Mouse (Mus musculus) hindbrain, embryonic 16.5 days (tissue): ENCODE measurements around the gene Erc1. TPM values are rescaled to one million over a fixed set of nuclear protein-coding genes. Genes with fewer than 3 reads are reported as not detected.

Source experiments
- ATAC-seq: fragments of 200-750 bp; cut with Nextera tagmentation; 2 replicates; pipeline ENCODE4 v1.8.0; 2017; ENCODE audit warnings: moderate TSS enrichment, moderate library complexity
- H3K27ac ChIP-seq: fragments of 300-500 bp; sonication (generic); 2 replicates; pipeline ENCODE4 v1.5.1; 2014; ENCODE audit warnings: low read depth, mild to moderate bottlenecking, control low read depth, low read length, moderate library complexity
- H3K27me3 ChIP-seq: fragments of 300-500 bp; sonication (generic); replicated peaks from 2 replicates; pipeline ENCODE4 v1.6.1; 2014; ENCODE audit warnings: low read length; ENCODE audit not compliant: control insufficient read depth, insufficient read depth
- H3K36me3 ChIP-seq: fragments of 300-500 bp; sonication (generic); 2 replicates; pipeline ENCODE4 v1.6.1; 2014; ENCODE audit warnings: mild to moderate bottlenecking, low read length, moderate library complexity, mixed read lengths; ENCODE audit not compliant: control insufficient read depth, insufficient read depth
- H3K4me1 ChIP-seq: fragments of 300-500 bp; sonication (generic); 2 replicates; pipeline ENCODE4 v1.6.1; 2014; ENCODE audit warnings: low read depth, low read length; ENCODE audit not compliant: control insufficient read depth, insufficient read depth
- H3K4me2 ChIP-seq: fragments of 300-500 bp; sonication (generic); 2 replicates; pipeline ENCODE4 v1.6.1; 2014; ENCODE audit warnings: mild to moderate bottlenecking, low read length, control low read depth, moderate library complexity
- H3K4me3 ChIP-seq: fragments of 300-500 bp; sonication (generic); 2 replicates; pipeline ENCODE4 v1.5.1; 2014; ENCODE audit warnings: mild to moderate bottlenecking, low read length, control low read depth, moderate library complexity
- H3K9ac ChIP-seq: fragments of 300-500 bp; sonication (generic); 2 replicates; pipeline ENCODE4 v1.6.1; 2014; ENCODE audit warnings: low read depth, mild to moderate bottlenecking, control low read depth, low read length, moderate library complexity
- H3K9me3 ChIP-seq: fragments of 300-500 bp; sonication (generic); 2 replicates; pipeline ENCODE4 v1.6.1; 2014; ENCODE audit warnings: mild to moderate bottlenecking, low read length, moderate library complexity; ENCODE audit not compliant: control insufficient read depth
- WGBS: fragments of 180-500 bp; shearing (Covaris S2); extraction: QIAGEN DNeasy Blood & Tissue Kit; methylation state at CpG from one replicate; pipeline ENCODE4 v1.1.7; 2014; 5-methylcytosine and 5-hydroxymethylcytosine counted together
- polyA plus RNA-seq: library from polyadenylated mRNA; unstranded; fragments of >200 nt; fragmentation: Nextera tagmentation; extraction: Ambion mirVana; gene quantifications from 2 replicates; pipeline ENCODE4 v1.2.1, GENCODE M21; 2015

The Erc1 gene
- polyA plus RNA-seq, 1 experiment from 2014 or later, result 46.9 TPM

GRCm38 (mm10) chr6:119601379-119601778 lies 246.6 kb downstream of the Erc1 start:
- Histone ChIP-seq H3K27ac (no peak overlapping the region), H3K36me3 (no peaks in the 10 kb centered on the region), H3K4me3 (no peak overlapping the region), H3K9me3 (no peaks in the 10 kb centered on the region), H3K27me3 (no peaks in the 10 kb centered on the region), H3K9ac (no peak overlapping the region), H3K4me2 (no peak overlapping the region), H3K4me1 (no peaks in the 10 kb centered on the region)
- no peak for ATAC-seq
- 84% methylated on average over 2 of the region's 2 CpGs for WGBS

- Histone ChIP-seq H3K4me2 (no peak overlapping the region), H3K9ac (no peak overlapping the region), H3K4me3 (no peak overlapping the region), H3K36me3 (peaks cover 5% of the 10 kb centered on the region; the same call in 1 of the 2 replicates), H3K9me3 (no peaks in the 10 kb centered on the region), H3K4me1 (no peaks in the 10 kb centered on the region), H3K27me3 (no peaks in the 10 kb centered on the region), H3K27ac (no peak overlapping the region)
- 82% methylated on average over 4 of the region's 4 CpGs for WGBS
- no peak for ATAC-seq
Measured at GRCm38 (mm10) chr6:119595440-119595839, 252.5 kb downstream of the Erc1 start.

GRCm38 (mm10) chr6:119590872-119591271 lies 257.1 kb downstream of the Erc1 start:
- peak; percentile 65; the same call in 1 of the 2 replicates for ATAC-seq
- Histone ChIP-seq H3K27me3 (no peaks in the 10 kb centered on the region), H3K9me3 (no peaks in the 10 kb centered on the region), H3K4me3 (no peak overlapping the region), H3K27ac (no peak overlapping the region), H3K36me3 (peaks cover 5% of the 10 kb centered on the region; the same call in 1 of the 2 replicates), H3K4me2 (no peak overlapping the region), H3K4me1 (peaks cover 3% of the 10 kb centered on the region; the same call in 1 of the 2 replicates), H3K9ac (no peak overlapping the region)
- WGBS, result 59% methylated on average over 2 of the region's 2 CpGs

GRCm38 (mm10) chr6:119587897-119588296 lies 260.1 kb downstream of the Erc1 start:
- ATAC-seq, result no peak
- Histone ChIP-seq H3K9me3 (no peaks in the 10 kb centered on the region), H3K36me3 (0 out of 2 replicates have a peak, but pooled peaks cover 2% of the 10 kb centered on the region), H3K9ac (no peak overlapping the region), H3K27ac (no peak overlapping the region), H3K4me1 (peaks cover 9% of the 10 kb centered on the region), H3K27me3 (no peaks in the 10 kb centered on the region), H3K4me2 (no peak overlapping the region), H3K4me3 (no peak overlapping the region)
- 87% methylated on average over 2 of the region's 2 CpGs for WGBS

GRCm38 (mm10) chr6:119587454-119587853 lies 260.5 kb downstream of the Erc1 start:
- Histone ChIP-seq H3K4me3 (no peak overlapping the region), H3K4me2 (no peak overlapping the region), H3K27me3 (no peaks in the 10 kb centered on the region), H3K4me1 (peaks cover 9% of the 10 kb centered on the region), H3K9me3 (no peaks in the 10 kb centered on the region), H3K27ac (no peak overlapping the region), H3K36me3 (0 out of 2 replicates have a peak, but pooled peaks cover 2% of the 10 kb centered on the region), H3K9ac (no peak overlapping the region)
- no peak for ATAC-seq

- Histone ChIP-seq H3K9ac (no peak overlapping the region), H3K4me2 (no peak overlapping the region), H3K36me3 (no peaks in the 10 kb centered on the region), H3K9me3 (no peaks in the 10 kb centered on the region), H3K4me3 (no peak overlapping the region), H3K27ac (no peak overlapping the region), H3K4me1 (peaks cover 9% of the 10 kb centered on the region), H3K27me3 (no peaks in the 10 kb centered on the region)
- 52% methylated on average over 5 of the region's 5 CpGs for WGBS
- ATAC-seq, result peak; percentile 52; the same call in 1 of the 2 replicates
Measured at GRCm38 (mm10) chr6:119585652-119586375, 262.2 kb downstream of the Erc1 start.

- no peak overlapping the region for H3K4me3 ChIP-seq
- no peak for ATAC-seq
Measured at GRCm38 (mm10) chr6:119584061-119584460, 263.9 kb downstream of the Erc1 start.

GRCm38 (mm10) chr6:119583165-119583564 lies 264.8 kb downstream of the Erc1 start:
- 89% methylated on average over 5 of the region's 5 CpGs for WGBS
- no peaks in the 10 kb centered on the region for H3K9me3 ChIP-seq

More at GRCm38 (mm10) chr6:119584061-119584460, 263.9 kb downstream of the Erc1 start:
- H3K36me3 ChIP-seq, result no peaks in the 10 kb centered on the region
- no peaks in the 10 kb centered on the region for H3K9me3 ChIP-seq
- H3K27ac ChIP-seq, result no peak overlapping the region
- no peaks in the 10 kb centered on the region for H3K27me3 ChIP-seq
- H3K4me1 ChIP-seq, result peaks cover 9% of the 10 kb centered on the region
- 63% methylated on average over 1 of the region's 1 CpGs for WGBS
- no peak overlapping the region for H3K9ac ChIP-seq
- no peak overlapping the region for H3K4me2 ChIP-seq

DNA sequence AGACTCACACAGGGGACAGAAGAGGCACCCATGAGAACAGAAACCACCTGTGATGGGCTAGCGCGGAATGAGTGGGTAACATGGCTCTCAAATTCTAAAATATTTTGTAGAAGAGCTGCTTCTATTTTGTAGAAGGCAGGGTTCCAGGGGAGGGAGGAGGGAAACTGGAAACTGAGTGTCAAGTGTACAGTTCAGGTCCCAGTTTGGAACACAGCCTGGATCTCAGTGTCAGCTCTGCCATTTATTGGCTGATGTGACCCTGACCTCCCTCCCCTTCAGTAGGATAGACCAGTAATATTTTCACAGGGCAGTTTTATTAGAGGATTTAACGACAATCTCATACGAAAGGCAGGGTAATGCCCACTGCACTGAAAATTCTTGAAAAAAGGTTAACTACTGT lies 271.3 kb downstream of the Erc1 start:
- Histone ChIP-seq H3K9ac (no peak overlapping the region), H3K27ac (no peak overlapping the region), H3K4me3 (no peak overlapping the region), H3K4me1 (no peaks in the 10 kb centered on the region), H3K9me3 (no peaks in the 10 kb centered on the region), H3K36me3 (peaks cover 10% of the 10 kb centered on the region; the same call in 1 of the 2 replicates), H3K4me2 (no peak overlapping the region), H3K27me3 (no peaks in the 10 kb centered on the region)
- WGBS, result 96% methylated on average over 4 of the region's 4 CpGs
- ATAC-seq, result no peak

More at GRCm38 (mm10) chr6:119583165-119583564, 264.8 kb downstream of the Erc1 start:
- Histone ChIP-seq H3K27me3 (no peaks in the 10 kb centered on the region), H3K9ac (no peak overlapping the region), H3K4me2 (no peak overlapping the region), H3K4me1 (peaks cover 9% of the 10 kb centered on the region), H3K36me3 (no peaks in the 10 kb centered on the region), H3K4me3 (no peak overlapping the region), H3K27ac (no peak overlapping the region)
- no peak for ATAC-seq
